Mouse (Mus musculus): ENCODE results near the gene Stk11ip.

DNA sequence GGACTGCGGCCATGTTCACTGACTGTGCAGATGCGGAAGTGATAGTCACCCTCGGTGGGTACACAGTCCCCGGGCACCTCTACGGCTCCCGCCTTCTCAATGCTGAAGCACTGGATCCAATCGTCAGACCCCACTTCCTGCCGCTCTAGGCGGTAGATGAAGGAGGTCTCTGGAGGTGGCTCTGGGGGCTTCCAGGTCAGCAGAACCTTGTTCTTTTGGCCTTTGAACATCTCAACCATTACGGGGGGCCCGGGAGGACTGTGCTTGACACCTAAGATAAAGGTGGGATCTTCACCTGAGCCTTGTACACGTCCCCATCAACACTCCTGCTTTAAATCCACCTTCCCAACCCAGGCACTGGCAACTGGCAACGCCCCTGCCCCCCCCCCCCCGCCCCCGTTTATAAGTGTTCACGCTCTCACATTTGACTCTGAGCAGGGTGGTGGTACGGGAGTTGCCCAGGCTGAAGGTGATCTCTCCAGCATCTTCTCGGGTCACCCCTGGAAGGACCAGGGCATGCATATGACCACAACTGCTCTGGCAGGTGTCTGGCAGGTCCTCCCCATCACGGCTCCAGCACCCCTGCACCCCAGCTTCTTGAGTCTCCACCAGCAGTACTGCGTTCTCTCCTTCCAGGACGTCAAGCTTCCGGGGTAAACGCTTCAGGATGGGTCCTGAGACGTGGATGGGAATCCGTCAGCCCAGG lies 18.2 kb upstream of the Stk11ip start:
- TF ChIP-seq CTCF (conservative IDR thresholded peaks at IDR 0.05; ENCODE audit: low read length) (no peak), POU5F1 (IDR thresholded peaks at IDR 0.05; ENCODE audit: borderline replicate concordance, low read length) (no peak), NANOG (IDR thresholded peaks at IDR 0.05; ENCODE audit: borderline replicate concordance, low read length) (no peak)

All from E14TG2a.4 (cell line).